Mouse (Mus musculus) spleen, postnatal 0 days (tissue): ENCODE data around the gene Muc20. TPM values are rescaled to one million over a fixed set of nuclear protein-coding genes. Genes with fewer than 3 reads are reported as not detected.

Experiments
- polyA plus RNA-seq: library from polyadenylated mRNA; unstranded; fragments of >200 nt; fragmentation: Nextera tagmentation; extraction: Ambion mirVana; gene quantifications from 2 replicates; pipeline ENCODE4 v1.2.1, GENCODE M21; 2015

Gene Muc20
- polyA plus RNA-seq = 0.10 TPM in 1 of 2 replicates, not detected in the other

DNA sequence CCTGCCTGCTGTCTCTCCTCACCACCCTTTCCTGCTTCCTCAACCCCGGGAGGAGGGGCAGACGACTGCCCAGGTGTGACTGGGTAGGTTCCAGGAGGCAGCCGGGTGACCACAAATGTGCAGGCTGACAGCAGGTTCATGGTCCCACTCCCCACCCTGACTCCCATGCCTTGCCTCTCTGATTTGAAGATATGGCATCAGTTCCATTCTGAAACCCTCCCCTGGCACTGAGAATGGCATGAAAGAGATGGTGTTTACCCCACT is at the start of gene Muc20:
Muc20 (minus strand) TSS at position 10 of the 264 bp plus-strand sequence.

DNA sequence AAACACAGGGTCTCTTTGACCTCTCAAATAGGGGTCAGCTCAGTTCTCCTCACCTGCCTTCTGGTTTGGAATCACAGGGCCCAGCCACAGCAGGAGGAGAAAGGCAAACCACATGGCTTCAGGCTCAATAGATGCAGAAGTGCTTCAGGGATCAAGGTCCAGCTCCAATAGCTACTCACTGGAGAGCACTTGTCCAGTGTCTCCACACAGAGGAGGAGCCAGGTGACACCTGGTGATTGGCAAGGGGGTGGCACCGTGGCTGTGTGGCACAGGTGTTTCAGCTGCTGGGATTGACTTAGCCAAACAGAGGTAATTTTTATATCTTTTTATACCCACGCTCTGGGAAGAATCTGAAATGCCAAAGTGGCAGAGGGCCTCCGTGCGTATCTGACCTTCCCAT is 13.1 kb upstream of the Muc20 start, which contains the start of gene Smbd1:
Smbd1 (minus strand) TSS at position 157 of the 400 bp plus-strand sequence.

DNA sequence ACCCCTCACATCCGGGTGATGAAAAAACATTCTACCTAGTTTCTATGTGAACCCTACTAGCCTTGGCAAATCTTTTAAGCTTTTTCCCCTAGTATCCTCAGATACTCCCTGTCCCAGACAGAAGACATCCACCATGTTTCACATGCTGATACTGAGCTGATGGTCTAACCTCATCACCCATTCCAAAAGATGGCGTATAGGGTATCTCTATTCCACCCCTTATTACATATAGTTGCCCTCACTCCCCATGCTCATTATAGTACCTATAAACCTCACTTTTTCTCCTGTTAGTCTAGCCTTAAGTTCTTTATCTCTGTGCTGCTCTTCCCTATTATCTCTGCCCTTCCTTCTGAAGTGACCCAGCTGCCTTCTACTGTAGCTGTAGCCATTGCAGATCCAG is 61.6 kb downstream of the Muc20 start, which contains the start of gene Muc4:
Muc4 (plus strand) TSS at position 301 of the 400 bp plus-strand sequence.

Other genes starting within 250 kb of the Muc20 start
- 202 and 233 TPM in 2 replicates for gene Tfrc, start 188.5 kb downstream of the Muc20 start, polyA plus RNA-seq
- gene Tnk2, start 153.6 kb downstream of the Muc20 start, polyA plus RNA-seq = 12.1 and 15.9 TPM in 2 replicates
- gene Muc4, start 61.5 kb downstream of the Muc20 start, polyA plus RNA-seq = not detected in 2 replicates
- not detected in 2 replicates for gene Smbd1, start 13.0 kb upstream of the Muc20 start, polyA plus RNA-seq
- gene Fyttd1, start 80.1 kb upstream of the Muc20 start, polyA plus RNA-seq = 35.7 and 35.9 TPM in 2 replicates
- 6.4 and 8.3 TPM in 2 replicates for gene Rubcn, start 80.3 kb upstream of the Muc20 start, polyA plus RNA-seq
- gene Lrch3, start 116.7 kb upstream of the Muc20 start, polyA plus RNA-seq = 8.4 and 10.9 TPM in 2 replicates